Mouse (Mus musculus) small intestine, adult 2 months (tissue): ENCODE data around the gene Pomgnt1.

Experiments
- CTCF ChIP-seq: fragments of 200-500 bp; IDR thresholded peaks from 2 replicates; pipeline ENCODE4 v1.5.1; 2012; ENCODE audit warnings: low read depth, mild to moderate bottlenecking, control low read depth, inconsistent platforms, low read length, moderate library complexity, mixed read lengths; ENCODE audit not compliant: insufficient replicate concordance, insufficient read length; ENCODE audit errors: extremely low read depth
- POLR2A ChIP-seq: fragments of 200-500 bp; IDR thresholded peaks from 2 replicates; pipeline ENCODE4 v1.6.1; 2012; ENCODE audit warnings: low read depth, mild to moderate bottlenecking, control low read depth, inconsistent platforms, low read length, moderate library complexity

DNA sequence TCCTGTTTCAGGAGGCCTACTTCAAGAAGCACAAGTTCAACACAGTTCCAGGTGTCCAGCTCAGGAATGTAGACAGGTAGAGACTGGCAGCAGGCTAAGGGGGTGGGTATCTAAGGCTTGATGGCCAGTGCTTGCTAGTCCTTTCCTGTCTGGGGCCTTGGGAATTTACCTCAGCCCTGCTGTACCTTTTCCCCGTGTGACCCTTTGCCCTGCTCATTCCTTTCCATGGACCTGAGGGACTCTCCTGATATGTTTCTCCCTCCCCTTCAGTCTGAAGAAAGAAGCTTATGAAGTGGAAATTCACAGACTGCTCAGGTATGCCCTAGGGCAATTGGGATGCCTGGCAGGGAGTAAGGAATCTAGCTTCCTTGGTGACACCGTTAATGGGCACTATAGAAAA lies 34.2 kb downstream of the Pomgnt1 start:
- TF ChIP-seq CTCF (no peak), POLR2A (no peak)
